Mouse (Mus musculus) 3T3-L1 (cell line): ENCODE measurements around the gene Galnt13.
A peak's percentile ranks its signal among the peaks of the same experiment; 100 is the strongest.
"Not testable (repeated sequence)": the region's sequence is repeated elsewhere in the genome, so short reads cannot be mapped to it uniquely, and the experiment has no call there.

Source experiments
- DNase-seq: peaks from one replicate; pipeline ENCODE4 v3.0.0-alpha.2; 2015; ENCODE audit warnings: low read depth, low spot score

The Galnt13 gene

GRCm38 (mm10) chr2:54435937-54436735 is at the start of gene Galnt13:
Gene Galnt13, plus strand, starts transcription at chr2:54436317.
- DNase-seq = no peak

- DNase-seq = peak; percentile 51
Measured at GRCm38 (mm10) chr2:54431060-54431459, 5.1 kb upstream of the Galnt13 start.

GRCm38 (mm10) chr2:54435380-54435779 is 737 bp upstream of the Galnt13 start:
- DNase-seq = no peak

DNA sequence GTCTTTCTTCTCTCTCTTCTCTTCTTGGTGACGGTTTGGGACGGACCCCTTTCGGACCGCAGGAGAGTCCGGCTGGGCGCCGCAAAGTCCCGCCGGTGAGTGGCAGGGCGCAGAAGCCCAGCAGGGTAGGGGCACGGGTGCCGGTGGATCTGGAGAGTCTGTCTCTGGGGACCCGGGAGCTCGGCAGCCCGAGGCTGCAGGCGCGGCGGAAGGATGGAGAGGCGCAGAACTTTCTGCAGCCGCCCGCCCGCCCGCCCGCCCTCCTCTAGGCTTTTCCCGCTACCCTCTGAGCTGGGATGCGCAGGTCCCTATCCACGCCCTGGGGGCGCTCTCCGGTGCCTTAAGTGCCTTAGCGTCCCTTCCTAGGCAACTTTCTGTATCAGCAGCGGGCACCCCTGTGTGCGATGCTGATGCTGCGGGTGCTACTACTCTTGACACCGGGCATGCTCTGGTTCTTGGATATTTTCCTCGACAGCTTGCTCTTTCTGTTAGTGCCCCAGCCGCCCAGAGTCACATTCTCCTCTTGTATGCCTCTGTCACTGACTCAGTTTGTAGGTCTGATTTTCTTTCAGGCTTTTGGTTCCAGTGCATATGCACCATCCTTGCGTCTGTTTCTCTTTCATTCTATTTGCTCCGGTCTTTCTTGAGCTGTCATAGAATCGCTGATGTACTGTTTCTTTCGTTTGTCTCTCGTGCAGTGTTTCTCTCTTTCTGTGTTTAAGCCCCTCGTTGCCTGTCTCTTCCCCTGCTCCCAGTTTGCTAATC is 801 bp downstream of the Galnt13 start:
- DNase-seq = no peak

DNA sequence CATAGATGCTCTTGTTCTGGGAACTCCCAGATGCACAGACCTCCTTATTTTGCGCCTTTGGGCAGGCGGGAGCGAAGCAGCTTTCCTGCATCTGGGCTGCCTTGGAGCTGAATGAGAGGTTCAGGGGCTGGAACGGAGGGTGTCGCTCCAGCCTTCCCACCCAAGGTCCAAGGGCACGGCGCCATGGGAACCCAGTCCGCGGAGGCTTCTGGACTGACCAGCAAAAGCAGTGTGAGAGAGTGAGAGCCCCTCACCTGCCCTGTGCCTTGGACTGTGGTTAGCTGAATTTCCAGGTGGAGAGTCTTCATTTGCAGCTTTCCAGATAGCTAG is 1.3 kb downstream of the Galnt13 start:
- no peak for DNase-seq

GRCm38 (mm10) chr2:54442734-54443500 is 6.8 kb downstream of the Galnt13 start:
- peak; percentile 14 for DNase-seq

- DNase-seq = no peak
Measured at GRCm38 (mm10) chr2:54483426-54483825, 47.3 kb downstream of the Galnt13 start.

- DNase-seq = no peak
Measured at GRCm38 (mm10) chr2:54522989-54523388, 86.9 kb downstream of the Galnt13 start.

GRCm38 (mm10) chr2:54527073-54527472 is 91.0 kb downstream of the Galnt13 start:
- DNase-seq = peak; percentile 8

GRCm38 (mm10) chr2:54558357-54559153 is 122.4 kb downstream of the Galnt13 start:
- DNase-seq = peak; percentile 6

- no peak for DNase-seq
Measured at GRCm38 (mm10) chr2:54565068-54565467, 129.0 kb downstream of the Galnt13 start.

DNA sequence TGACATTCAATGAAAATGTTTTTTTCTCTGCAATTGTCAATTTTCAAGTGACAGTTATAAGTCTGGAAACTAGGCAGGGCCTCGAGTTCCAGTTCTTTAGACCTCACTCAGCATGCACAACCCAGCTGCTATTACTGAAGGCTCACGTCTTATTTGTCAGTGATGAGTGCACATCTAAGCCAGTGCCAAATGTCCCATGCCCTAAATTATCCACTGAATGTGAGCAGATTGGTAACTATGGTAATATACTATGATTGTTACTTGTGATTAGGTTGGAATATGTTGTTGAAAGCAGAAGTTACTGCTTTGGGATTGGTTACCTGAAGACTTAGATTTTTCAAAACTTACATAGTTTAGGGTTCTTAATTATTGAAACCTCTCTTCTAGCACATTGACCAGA is 131.1 kb downstream of the Galnt13 start:
- peak; percentile 52 for DNase-seq

- peak; percentile 92 for DNase-seq
Measured at GRCm38 (mm10) chr2:54567632-54568031, 131.5 kb downstream of the Galnt13 start.

DNA sequence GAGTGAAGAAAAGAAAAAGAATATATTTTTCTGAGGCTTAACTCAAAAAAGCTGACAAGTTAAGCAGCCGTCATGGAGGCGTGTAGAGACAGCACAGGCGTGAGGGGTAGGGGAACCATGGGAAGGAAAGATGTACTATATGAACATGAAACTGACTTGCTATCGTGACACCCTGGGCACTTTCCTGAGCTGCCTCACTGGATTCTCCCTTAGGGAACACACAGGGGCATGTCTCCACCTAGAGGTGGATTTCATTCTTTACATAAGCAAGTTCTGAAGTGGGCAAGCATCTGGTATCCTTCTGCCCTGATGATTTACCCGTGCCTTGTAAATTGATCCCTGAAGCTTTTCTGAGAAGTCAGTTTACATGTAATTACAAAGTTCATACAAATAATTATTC is 277.7 kb downstream of the Galnt13 start:
- DNase-seq = not testable (repeated sequence)

- DNase-seq = no peak
Measured at GRCm38 (mm10) chr2:54751232-54751631, 315.1 kb downstream of the Galnt13 start.

DNA sequence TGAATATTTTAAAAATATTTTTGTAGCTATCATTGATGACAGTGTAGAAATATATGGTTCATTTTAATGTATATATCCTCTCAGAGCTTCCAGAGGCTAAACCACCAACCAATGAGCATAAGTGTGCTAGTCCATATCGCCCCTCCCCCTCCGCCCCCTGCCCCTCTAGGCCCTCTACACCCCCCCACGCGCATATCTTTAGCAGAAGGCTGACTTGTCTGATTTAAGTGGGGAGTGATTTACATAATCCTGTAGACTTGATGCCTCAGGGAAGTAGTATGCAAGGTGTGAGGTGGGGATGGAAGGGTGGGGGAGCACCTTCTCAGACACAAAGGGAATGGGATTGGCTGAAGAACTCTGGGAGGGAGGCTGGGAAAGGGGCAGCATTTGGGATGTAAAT is 323.7 kb downstream of the Galnt13 start:
- no peak for DNase-seq

DNA sequence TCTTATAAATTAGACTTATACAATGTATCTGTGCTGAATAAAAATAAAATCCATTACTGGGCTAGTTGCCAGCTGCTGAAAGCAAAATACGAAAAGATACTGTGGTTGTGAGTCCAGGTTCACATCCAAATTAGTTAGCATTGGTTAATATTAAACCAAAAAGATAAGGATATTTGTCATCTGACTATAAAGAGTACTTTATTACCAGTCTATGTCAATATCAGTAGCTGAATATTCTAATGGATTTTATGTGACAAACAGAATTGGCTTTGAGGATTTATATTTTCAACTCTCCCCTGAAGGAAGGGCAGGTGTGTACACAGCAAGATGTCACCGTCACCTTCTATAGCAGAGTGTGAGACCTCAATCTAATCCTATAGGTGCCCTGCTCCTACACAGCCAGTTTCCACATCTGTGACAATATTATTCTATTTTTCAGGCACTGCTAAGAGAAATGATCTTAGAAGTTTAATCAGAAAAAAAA is 342.7 kb downstream of the Galnt13 start:
- no peak for DNase-seq

DNA sequence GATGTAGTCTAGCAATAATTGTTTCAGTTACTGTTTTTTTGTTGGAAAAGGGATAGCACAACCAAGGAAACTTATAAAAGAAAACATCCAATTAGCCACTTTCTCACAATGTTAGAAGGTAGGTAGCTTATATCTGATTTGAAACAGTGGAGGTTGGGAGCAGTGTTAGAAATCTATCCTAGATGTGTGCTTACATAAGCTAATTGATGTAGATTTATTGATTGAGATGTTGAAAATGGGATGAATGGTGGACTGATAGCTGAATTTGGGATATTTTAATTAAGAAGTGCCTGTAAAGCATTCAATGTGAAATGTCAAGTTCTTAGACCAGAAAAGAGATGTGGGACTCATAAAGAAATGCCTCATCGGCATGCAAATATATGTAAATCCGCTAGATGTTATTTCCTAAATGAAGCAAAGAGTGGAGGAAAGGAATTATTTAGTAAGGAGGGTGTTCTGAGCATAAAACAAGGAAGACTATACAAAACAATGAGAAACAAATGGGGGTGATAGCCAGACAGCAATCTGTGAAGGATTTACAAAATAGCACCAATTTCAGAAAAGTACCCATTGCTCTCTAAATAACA is 377.6 kb downstream of the Galnt13 start:
- no peak for DNase-seq

- DNase-seq = no peak
Measured at GRCm38 (mm10) chr2:54841245-54841644, 405.1 kb downstream of the Galnt13 start.

DNA sequence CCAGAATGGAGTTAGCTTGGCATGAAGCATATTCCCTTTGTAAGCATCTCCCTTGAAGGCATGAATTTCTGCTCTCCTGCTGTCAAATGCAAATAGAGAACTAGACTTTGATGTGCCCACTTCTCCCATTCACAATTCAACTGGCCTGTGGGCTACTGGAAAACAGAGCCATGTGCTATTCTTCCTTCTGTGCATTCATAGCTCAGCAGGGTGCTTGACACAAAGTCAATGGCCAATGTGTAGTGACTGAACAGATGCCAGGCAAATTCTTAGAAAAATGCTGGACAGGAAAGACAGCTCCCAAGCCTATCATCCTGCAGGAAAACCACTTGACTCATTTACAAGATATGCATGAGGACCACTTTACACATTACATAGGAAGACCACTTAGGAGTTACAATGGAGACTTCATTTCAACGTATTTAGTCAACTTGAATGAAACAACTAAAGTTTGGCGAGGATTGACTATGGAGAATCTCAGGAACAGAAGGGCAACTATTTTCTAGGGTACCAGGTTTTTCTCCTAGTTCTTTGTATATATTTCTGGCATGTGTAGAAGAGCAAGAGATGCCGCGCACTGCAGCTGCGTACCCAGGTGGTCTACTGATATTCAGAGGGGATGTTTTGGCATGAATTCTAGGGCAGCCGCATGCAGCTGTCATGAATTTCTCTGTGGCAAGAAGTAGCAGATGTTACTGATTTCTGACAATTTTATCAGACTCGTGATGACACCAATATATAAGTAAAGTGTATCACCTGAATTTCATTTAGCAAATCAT is 470.4 kb downstream of the Galnt13 start:
- DNase-seq = no peak
